Mouse (Mus musculus) cerebellum, postnatal 10 days (tissue): Measurements from ENCODE around the gene Pip5kl1.

Experiments used
- DNase-seq, 2 experiments: peaks; one replicate each; pipeline ENCODE4 v3.0.0; 2021; ENCODE audit warnings: mixed read lengths in 2 of 2

Gene Pip5kl1

DNA sequence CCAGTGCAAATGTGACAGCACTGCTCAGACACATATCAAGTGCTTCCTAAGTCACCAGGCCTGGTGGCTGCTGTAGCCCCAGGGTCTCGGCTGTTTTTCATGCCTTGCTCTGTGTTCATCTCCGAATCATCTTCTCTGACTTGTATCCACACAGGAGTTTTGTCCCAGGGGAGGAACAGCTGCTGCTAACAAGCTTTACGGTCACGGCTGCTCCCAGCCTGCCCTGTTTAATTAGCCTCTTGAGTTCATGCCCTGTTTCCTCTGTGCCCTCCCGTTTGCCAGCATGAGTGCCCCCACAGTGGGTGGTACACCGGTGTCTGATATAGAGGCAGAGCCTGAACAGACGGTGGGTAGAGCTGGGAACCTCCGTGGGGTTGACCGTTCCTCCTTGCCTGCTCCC, 43.5 kb downstream of the Pip5kl1 start:
- DNase-seq, result no peak

GRCm38 (mm10) chr2:32620682-32621516, 46.3 kb downstream of the Pip5kl1 start:
- DNase-seq, result peak in 1 of 2 experiments; percentile 62

DNA sequence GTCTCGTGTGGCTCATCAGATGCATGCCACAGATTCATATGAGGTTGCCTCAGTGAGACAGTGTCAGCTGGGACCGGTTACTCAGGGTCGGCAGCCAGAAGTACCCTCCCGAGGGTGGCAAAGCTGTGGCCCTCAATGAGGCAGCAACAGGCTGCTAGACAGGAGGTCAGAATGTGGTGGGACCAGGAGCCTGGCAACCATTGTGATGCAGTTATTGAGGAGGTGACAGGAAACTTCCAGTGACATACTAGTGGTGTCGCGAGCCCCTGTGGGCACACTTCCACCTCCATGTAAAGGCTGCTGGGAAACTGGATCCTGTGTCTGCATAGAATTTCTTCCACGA, 46.9 kb downstream of the Pip5kl1 start, which contains the start of gene Ak1:
TSS of gene Ak1 (plus strand) at position 242 of the 343 bp plus-strand sequence.
- DNase-seq, result no peak

- DNase-seq, result no peak
Observed at GRCm38 (mm10) chr2:32624111-32624748, 49.6 kb downstream of the Pip5kl1 start.

- peak; percentile 86 to 88 for DNase-seq
Observed at GRCm38 (mm10) chr2:32625212-32625872, 50.7 kb downstream of the Pip5kl1 start.

DNA sequence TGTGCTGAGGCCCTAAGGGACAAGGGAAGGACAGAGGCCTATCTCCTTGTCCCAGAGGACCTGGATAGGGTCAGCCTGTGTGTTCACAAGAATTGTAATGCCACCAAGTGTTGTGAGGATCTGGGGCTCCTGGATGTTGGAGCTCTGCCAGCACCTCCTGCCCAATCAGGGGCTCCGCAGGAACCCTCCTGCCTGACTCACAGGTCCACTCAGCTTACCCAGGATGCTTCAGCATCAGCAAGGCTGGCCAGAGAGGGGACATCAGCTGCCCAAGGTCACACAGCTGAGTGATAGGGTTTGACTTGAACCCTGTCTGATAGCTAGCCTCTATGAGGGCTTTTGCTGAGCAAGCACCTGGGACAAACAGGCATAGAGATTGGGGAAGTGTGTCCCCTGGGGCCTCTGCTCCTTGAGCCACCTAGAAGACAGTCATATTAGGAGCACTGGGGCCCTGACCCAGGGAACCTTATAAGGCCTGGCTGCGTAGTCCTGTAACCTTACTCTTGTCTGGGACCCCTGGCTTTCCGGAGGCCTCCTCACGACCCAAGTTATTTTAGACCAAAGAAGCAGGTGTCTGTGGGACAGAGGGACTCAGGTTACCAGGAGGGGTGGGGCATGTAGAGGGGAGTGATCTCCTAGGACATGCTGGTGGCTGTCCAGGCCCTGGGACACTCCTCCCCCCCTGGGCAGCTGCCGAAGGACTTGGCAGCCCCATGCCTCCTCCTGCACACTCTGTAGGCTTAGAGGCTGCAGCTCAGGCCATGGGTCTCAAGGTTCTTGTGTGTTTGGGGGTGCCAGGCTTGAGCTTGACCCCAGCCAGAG, 51.5 kb downstream of the Pip5kl1 start:
- DNase-seq, result peak; percentile 65 to 72

DNA sequence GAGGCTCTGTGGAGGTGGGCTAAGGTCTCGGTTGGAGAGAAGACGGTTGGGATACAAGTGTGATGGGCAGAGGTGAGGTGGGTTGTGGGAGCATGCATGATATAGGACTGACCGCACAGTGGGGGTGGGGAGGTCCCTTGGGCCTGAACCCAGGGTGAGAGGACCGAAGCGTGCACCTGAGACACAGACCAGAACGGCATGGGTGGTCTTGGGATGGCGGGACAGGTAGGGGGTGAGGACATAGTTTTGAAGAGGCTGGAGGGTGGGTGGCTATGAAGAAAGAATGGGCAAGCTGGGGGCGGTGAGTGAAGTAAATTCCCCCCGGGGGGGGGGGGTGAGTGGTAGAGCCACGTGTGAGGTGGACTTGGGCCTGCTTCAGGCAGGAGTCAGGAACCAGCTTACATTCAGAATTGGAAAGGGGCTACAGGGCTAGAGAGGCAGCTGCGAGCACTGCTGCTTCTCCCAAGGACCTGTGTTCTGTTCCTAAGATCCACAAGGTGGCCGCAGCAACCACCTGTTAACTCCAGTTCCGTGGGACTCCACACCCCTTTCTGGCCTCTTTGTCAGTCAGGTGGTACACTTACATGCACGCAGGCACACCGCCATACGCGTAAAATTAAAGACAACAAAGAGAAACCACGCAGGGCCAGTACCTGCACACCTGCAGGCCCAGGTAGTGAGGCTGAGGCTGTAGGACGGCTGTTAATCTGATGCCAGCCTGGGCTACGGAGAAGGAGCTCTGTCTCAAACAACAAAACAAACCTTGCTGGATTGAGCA, 52.9 kb downstream of the Pip5kl1 start:
- DNase-seq, result peak; percentile 37 to 42

DNA sequence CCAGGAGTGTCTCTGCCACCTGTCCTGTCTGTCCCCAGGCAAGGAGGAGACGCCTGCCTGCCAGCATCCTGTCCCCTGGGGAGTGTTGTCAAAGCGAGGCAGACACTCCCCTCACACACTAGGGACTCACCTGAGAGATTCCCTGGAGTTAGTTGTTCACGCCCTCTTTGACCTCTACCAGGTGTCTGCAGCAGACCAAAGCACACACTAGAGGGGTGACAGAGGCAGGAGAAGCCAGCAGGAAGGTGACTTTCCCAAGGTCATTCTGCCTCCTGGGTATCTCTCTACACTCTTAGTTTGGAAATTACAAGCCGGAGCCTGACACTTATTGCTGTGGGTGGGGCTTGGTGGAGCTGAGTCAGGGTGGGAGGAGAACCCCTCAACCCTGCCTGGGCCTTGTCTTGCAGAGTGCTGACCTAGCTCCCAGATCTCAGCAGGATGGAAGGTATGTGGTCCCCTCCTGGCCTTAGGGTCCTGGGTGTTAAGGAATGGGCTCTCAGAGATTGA, 53.5 kb downstream of the Pip5kl1 start:
- DNase-seq, result no peak

DNA sequence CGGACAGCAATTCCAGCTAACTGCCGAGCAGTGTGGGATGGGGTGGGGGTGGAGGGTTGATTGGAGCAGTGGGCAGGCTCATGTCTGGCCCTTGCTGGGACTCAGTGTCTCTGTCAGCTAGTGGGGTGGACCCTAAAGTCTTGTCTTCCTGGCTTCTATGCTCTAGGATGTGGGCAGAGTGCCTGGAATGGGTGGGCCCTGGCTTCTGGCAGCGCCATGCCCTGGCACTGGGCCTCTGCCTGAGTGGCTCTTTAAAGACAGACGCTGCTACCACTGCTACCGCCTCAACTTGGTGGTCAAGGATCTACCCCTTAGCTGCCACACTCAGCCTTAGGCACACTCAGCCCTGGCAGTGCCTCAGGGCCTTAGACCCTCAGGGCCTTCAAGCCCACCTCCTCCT, 54.1 kb downstream of the Pip5kl1 start:
- DNase-seq, result peak; percentile 90 to 92

- peak; percentile 71 to 74 for DNase-seq
Observed at GRCm38 (mm10) chr2:32629276-32629976, 54.8 kb downstream of the Pip5kl1 start.

- DNase-seq, result no peak
Observed at GRCm38 (mm10) chr2:32630036-32630435, 55.4 kb downstream of the Pip5kl1 start.

- DNase-seq, result no peak
Observed at GRCm38 (mm10) chr2:32631046-32631445, 56.4 kb downstream of the Pip5kl1 start.

GRCm38 (mm10) chr2:32631737-32632394, 57.3 kb downstream of the Pip5kl1 start:
- peak; percentile 89 to 92 for DNase-seq
